Mouse (Mus musculus) liver, adult 2 months (tissue): ENCODE results near the gene Lrba. TPM values are rescaled to one million over a fixed set of nuclear protein-coding genes. Genes with fewer than 3 reads are reported as not detected.

ENCODE experiments used
- DNase-seq: peaks from one replicate; pipeline ENCODE4 v3.0.0-alpha.2; 2011; ENCODE audit warnings: low read depth, low spot score; ENCODE audit errors: extremely low read depth
- H3K27ac ChIP-seq: fragments of 200-500 bp; replicated peaks from 2 replicates; pipeline ENCODE4 v1.5.1; 2012; ENCODE audit warnings: low read depth, mild to moderate bottlenecking, control low read depth, inconsistent platforms, low read length; ENCODE audit not compliant: insufficient read depth
- H3K27me3 ChIP-seq: fragments of 200-500 bp; 2 replicates; pipeline ENCODE4 v1.6.1; 2012; ENCODE audit warnings: mild to moderate bottlenecking, moderate library complexity, low read length, inconsistent platforms; ENCODE audit not compliant: control insufficient read depth, insufficient read depth
- H3K36me3 ChIP-seq: fragments of 200-500 bp; 2 replicates; pipeline ENCODE4 v1.6.1; 2012; ENCODE audit warnings: low read length, inconsistent platforms; ENCODE audit not compliant: control insufficient read depth, insufficient read depth
- H3K4me1 ChIP-seq: fragments of 200-500 bp; 2 replicates; pipeline ENCODE4 v1.6.1; 2011; ENCODE audit warnings: low read length; ENCODE audit not compliant: control insufficient read depth, insufficient read depth
- H3K4me3 ChIP-seq: fragments of 200-500 bp; 2 replicates; pipeline ENCODE4 v1.5.1; 2011; ENCODE audit warnings: low read depth, mild to moderate bottlenecking, control low read depth, low read length, moderate library complexity; ENCODE audit not compliant: insufficient read depth
- H3K79me2 ChIP-seq: fragments of 200-500 bp; 2 replicates; pipeline ENCODE4 v1.6.1; 2012; ENCODE audit warnings: inconsistent platforms, mild to moderate bottlenecking, low read length, moderate library complexity; ENCODE audit not compliant: control insufficient read depth, insufficient read depth
- H3K9ac ChIP-seq: fragments of 200-500 bp; 2 replicates; pipeline ENCODE4 v1.6.1; 2012; ENCODE audit warnings: low read depth, mild to moderate bottlenecking, control low read depth, inconsistent platforms, low read length
- CTCF ChIP-seq: fragments of 200-500 bp; IDR thresholded peaks from 2 replicates; pipeline ENCODE4 v1.5.1; 2011; ENCODE audit warnings: low read depth, low read length, control low read depth
- POLR2A ChIP-seq: fragments of 200-500 bp; IDR thresholded peaks from 2 replicates; pipeline ENCODE4 v1.6.1; 2011; ENCODE audit warnings: low read length, control low read depth; ENCODE audit not compliant: insufficient read depth; ENCODE audit errors: extremely low read depth
- WGBS: fragments of 180-500 bp; shearing (Covaris S2); methylation state at CpG from one replicate; pipeline ENCODE4 v1.1.7; 2018; 5-methylcytosine and 5-hydroxymethylcytosine counted together
- polyA plus RNA-seq: library from polyadenylated mRNA; depleted of rRNA; stranded (reverse); fragments of >200 nt; gene quantifications from 2 replicates; pipeline ENCODE4 v1.2.3, GENCODE M21; 2012
- total RNA-seq: library from RNA; depleted of rRNA; stranded (reverse); fragments of >200 nt; gene quantifications from 2 replicates; pipeline ENCODE4 v1.2.3, GENCODE M21; 2014

The Lrba gene
- total and polyA plus RNA-seq, 2 experiments, result 8.4 to 26.1 TPM

- Histone ChIP-seq H3K36me3 (no peaks in the 10 kb centered on the region), H3K27me3 (no peaks in the 10 kb centered on the region), H3K9ac (no peak overlapping the region), H3K27ac (no peak overlapping the region), H3K4me1 (peaks cover 4% of the 10 kb centered on the region; the same call in 1 of the 2 replicates), H3K4me3 (no peak overlapping the region), H3K79me2 (no peaks in the 10 kb centered on the region; the same call in 1 of the 2 replicates)
- TF ChIP-seq POLR2A (no peak), CTCF (no peak)
- peak; percentile 53 for DNase-seq
- 95% methylated on average over 2 of the region's 2 CpGs for WGBS
Measured at GRCm38 (mm10) chr3:86451211-86451610, 226.7 kb downstream of the Lrba start.

DNA sequence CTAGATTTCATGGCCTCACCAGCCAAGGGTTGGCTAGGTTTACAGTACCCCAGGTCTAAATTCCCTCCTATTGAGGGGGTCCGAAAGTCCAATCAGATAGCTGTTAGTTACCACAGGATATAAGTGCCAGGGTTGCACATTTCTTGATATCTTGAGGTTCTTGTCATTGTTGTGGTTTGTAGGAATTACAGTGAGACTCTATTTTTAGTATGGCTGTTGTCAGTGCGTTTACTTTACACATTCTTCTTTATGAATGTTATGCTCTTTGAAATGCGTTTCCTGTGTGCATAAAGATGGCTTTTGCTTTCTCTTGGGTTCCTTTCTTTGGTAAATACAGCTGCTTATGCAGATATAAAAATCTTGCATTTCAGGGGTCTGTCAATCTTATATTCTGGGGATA lies 237.1 kb downstream of the Lrba start:
- no peaks in the 10 kb centered on the region for H3K27me3 ChIP-seq
- no peak for DNase-seq
- TF ChIP-seq CTCF, result no peak
- no peak for TF ChIP-seq POLR2A
- H3K27ac ChIP-seq, result no peak overlapping the region
- no peak overlapping the region for H3K4me3 ChIP-seq
- H3K79me2 ChIP-seq, result no peaks in the 10 kb centered on the region
- no peaks in the 10 kb centered on the region for H3K36me3 ChIP-seq
- H3K9ac ChIP-seq, result no peak overlapping the region
- no peaks in the 10 kb centered on the region for H3K4me1 ChIP-seq
- 87% methylated on average over 3 of the region's 3 CpGs for WGBS

- no peak for TF ChIP-seq POLR2A
- TF ChIP-seq CTCF, result no peak
- 87% methylated on average over 1 of the region's 1 CpGs for WGBS
- DNase-seq, result no peak
- no peaks in the 10 kb centered on the region for H3K27me3 ChIP-seq
- H3K36me3 ChIP-seq, result no peaks in the 10 kb centered on the region
- H3K79me2 ChIP-seq, result no peaks in the 10 kb centered on the region
- H3K9ac ChIP-seq, result no peak overlapping the region
- H3K4me3 ChIP-seq, result no peak overlapping the region
- no peak overlapping the region for H3K27ac ChIP-seq
- no peaks in the 10 kb centered on the region for H3K4me1 ChIP-seq
Measured at GRCm38 (mm10) chr3:86489992-86490391, 265.5 kb downstream of the Lrba start.

DNA sequence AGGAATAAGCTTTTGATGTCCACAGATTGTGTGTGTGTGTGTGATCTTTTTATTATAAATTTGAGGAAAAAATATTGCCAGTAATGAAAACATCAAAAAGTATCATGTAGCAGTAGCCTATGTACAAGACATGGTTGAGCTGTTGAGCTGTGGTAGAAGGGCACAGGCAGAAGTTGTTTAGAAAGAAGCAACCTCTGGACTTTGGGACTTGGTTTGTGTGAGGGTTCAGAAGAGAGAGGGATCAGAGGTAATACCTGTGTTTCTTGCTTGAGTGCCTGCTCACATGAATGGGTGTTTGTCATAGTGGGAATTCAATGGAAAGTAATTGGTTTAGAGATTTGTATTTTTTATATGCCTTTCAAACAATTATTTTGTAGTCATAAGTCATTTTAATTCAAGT lies 276.1 kb downstream of the Lrba start:
- H3K27ac ChIP-seq, result no peak overlapping the region
- no peak for TF ChIP-seq CTCF
- TF ChIP-seq POLR2A, result no peak
- no peak overlapping the region for H3K4me3 ChIP-seq
- H3K79me2 ChIP-seq, result no peaks in the 10 kb centered on the region
- H3K27me3 ChIP-seq, result no peaks in the 10 kb centered on the region
- no peaks in the 10 kb centered on the region for H3K4me1 ChIP-seq
- peak; percentile 47 for DNase-seq
- no peaks in the 10 kb centered on the region for H3K36me3 ChIP-seq
- no peak overlapping the region for H3K9ac ChIP-seq

DNA sequence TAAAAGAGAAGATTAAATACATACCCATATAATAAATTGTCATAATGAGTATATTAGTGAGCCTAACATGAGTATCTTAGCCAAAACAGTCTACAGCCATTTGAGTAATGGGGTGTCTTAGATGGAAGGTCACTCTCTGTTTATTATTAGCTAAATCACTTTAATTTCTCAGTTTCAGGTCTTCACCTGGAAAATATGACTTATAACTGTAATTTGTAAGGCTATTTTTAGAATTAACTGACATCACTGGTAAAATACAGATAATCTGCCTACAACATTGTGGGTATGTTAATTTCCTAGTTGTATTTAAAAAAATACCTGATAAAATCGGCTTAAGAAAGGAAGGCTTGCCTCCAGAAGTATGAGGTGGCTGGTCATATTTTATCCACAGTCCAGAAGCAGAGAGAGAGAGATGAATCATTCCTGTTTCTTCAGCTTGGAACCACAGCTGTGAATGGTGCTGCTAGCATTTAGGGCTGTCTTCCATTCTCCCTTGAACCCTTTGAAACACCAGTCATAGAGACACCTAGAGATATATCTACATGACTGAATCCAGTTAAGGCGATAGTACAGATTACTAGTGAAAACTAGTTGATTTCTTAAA lies 294.1 kb downstream of the Lrba start:
- Histone ChIP-seq H3K27me3 (no peaks in the 10 kb centered on the region), H3K4me3 (no peak overlapping the region), H3K9ac (no peak overlapping the region), H3K79me2 (no peaks in the 10 kb centered on the region), H3K36me3 (no peaks in the 10 kb centered on the region), H3K27ac (no peak overlapping the region), H3K4me1 (no peaks in the 10 kb centered on the region)
- DNase-seq, result no peak
- 83% methylated on average over 2 of the region's 2 CpGs for WGBS
- no peak for TF ChIP-seq POLR2A
- TF ChIP-seq CTCF, result no peak

- no peaks in the 10 kb centered on the region for H3K36me3 ChIP-seq
- H3K79me2 ChIP-seq, result no peaks in the 10 kb centered on the region; the same call in 1 of the 2 replicates
- no peaks in the 10 kb centered on the region for H3K27me3 ChIP-seq
- no peak overlapping the region for H3K9ac ChIP-seq
- no peak for DNase-seq
- no peak overlapping the region for H3K27ac ChIP-seq
- no peak for TF ChIP-seq CTCF
- TF ChIP-seq POLR2A, result no peak
- 96% methylated on average over 3 of the region's 3 CpGs for WGBS
- H3K4me1 ChIP-seq, result no peaks in the 10 kb centered on the region
- no peak overlapping the region for H3K4me3 ChIP-seq
Measured at GRCm38 (mm10) chr3:86522880-86523505, 298.5 kb downstream of the Lrba start.
